Mouse (Mus musculus) erythroblast, embryonic 14.5 days (primary cell): ENCODE results near the gene Tma16.

Source experiments
- GATA1 ChIP-seq: IDR thresholded peaks from 2 replicates; pipeline ENCODE4 v1.6.1; 2012; ENCODE audit warnings: low read length, inconsistent platforms, mixed read lengths
- TAL1 ChIP-seq: IDR thresholded peaks from 3 replicates; pipeline ENCODE4 v1.6.1; 2012; ENCODE audit warnings: low read length, inconsistent platforms, mixed read lengths

GRCm38 (mm10) chr8:66511537-66511936 is 25.2 kb upstream of the Tma16 start, which contains the start of gene Tktl2:
- TF ChIP-seq GATA1 (no peak), TAL1 (no peak)
